Mouse (Mus musculus): ENCODE results near the gene Crim1. TPM values are rescaled to one million over a fixed set of nuclear protein-coding genes. Genes with fewer than 3 reads are reported as not detected.

The Crim1 gene
- polyA plus RNA-seq, 1 experiment from 2014 or later = 18.7 TPM

DNA sequence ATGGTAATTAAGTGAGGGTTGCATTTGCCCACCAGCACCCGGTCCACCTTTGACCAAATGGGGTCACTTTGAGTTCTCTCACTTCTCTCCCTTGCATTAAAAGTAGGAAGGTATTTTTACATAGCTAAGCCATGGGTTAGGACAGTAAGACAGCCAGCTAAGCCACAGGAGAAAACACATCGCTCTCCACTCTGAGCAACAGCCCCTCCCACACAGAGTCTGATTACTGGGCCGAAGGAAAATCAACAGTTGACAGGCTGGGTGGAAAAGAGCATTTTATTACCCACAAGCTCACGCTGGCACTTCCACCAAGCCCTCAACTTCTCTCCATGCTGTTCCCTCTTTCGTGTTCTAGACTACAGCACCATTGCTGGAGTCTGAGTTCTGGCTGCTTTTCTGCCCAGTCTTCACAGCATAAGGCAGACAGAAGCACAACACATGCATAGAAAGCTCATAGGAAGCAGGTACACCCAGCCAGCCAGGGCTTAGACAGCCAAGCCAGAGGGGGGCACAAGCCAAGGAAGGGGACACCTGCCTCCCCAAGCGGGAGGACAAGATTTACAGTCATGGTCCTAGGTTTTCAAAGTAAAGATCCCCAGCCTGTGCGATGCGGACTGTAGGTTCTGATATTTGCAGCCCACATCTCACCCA lies 179.2 kb downstream of the Crim1 start:
- DNase-seq (ENCODE audit: low spot score) = no peak
- Histone ChIP-seq H3K27ac (no peak overlapping the region), H3K4me3 (replicated peaks; ENCODE audit: low read length) (no peak overlapping the region), H3K4me1 (replicated peaks; ENCODE audit: control insufficient read depth, insufficient read depth, low read length) (no peaks in the 10 kb centered on the region), H3K9me3 (ENCODE audit: control insufficient read depth, low read length) (no peaks in the 10 kb centered on the region), H3K36me3 (replicated peaks; ENCODE audit: control insufficient read depth, insufficient read depth) (peaks cover 36% of the 10 kb centered on the region), H3K4me2 (replicated peaks) (no peak overlapping the region), H3K27me3 (ENCODE audit: control insufficient read depth, insufficient read depth, low read length) (no peaks in the 10 kb centered on the region), H3K9ac (no peak overlapping the region)
- no peak for ATAC-seq (ENCODE audit: low FRiP score)
- WGBS = 84% methylated on average over 8 of the region's 8 CpGs

GRCm38 (mm10) chr17:78379730-78380245 lies 179.7 kb downstream of the Crim1 start:
- peaks cover 32% of the 10 kb centered on the region; the same call in 1 of the 2 replicates for H3K36me3 ChIP-seq (replicated peaks; ENCODE audit: control insufficient read depth, insufficient read depth)
- whole genome bisulfite sequencing = 65% methylated on average over 11 of the region's 11 CpGs
- H3K4me2 ChIP-seq (replicated peaks) = no peak overlapping the region
- no peaks in the 10 kb centered on the region for H3K4me1 ChIP-seq (replicated peaks; ENCODE audit: control insufficient read depth, insufficient read depth, low read length)
- H3K4me3 ChIP-seq (replicated peaks; ENCODE audit: low read length) = no peak overlapping the region
- ATAC-seq (ENCODE audit: low FRiP score) (no peak), DNase-seq (ENCODE audit: low spot score) (no peak)
- H3K27me3 ChIP-seq (ENCODE audit: control insufficient read depth, insufficient read depth, low read length) = no peaks in the 10 kb centered on the region
- H3K9ac ChIP-seq = no peak overlapping the region
- no peak overlapping the region for H3K27ac ChIP-seq
- H3K9me3 ChIP-seq (ENCODE audit: control insufficient read depth, low read length) = no peaks in the 10 kb centered on the region

GRCm38 (mm10) chr17:78382321-78382720 lies 182.3 kb downstream of the Crim1 start:
- WGBS = 90% methylated on average over 3 of the region's 3 CpGs
- no peaks in the 10 kb centered on the region for H3K4me1 ChIP-seq (replicated peaks; ENCODE audit: control insufficient read depth, insufficient read depth, low read length)
- H3K9ac ChIP-seq = no peak overlapping the region
- H3K36me3 ChIP-seq (replicated peaks; ENCODE audit: control insufficient read depth, insufficient read depth) = peaks cover 29% of the 10 kb centered on the region; the same call in 1 of the 2 replicates
- H3K27me3 ChIP-seq (ENCODE audit: control insufficient read depth, insufficient read depth, low read length) = no peaks in the 10 kb centered on the region
- ATAC-seq (ENCODE audit: low FRiP score) (no peak), DNase-seq (ENCODE audit: low spot score) (no peak)
- no peaks in the 10 kb centered on the region for H3K9me3 ChIP-seq (ENCODE audit: control insufficient read depth, low read length)
- no peak overlapping the region for H3K4me2 ChIP-seq (replicated peaks)
- no peak overlapping the region for H3K4me3 ChIP-seq (replicated peaks; ENCODE audit: low read length)
- H3K27ac ChIP-seq = no peak overlapping the region

GRCm38 (mm10) chr17:78387665-78388064 lies 187.6 kb downstream of the Crim1 start:
- no peak overlapping the region for H3K4me2 ChIP-seq (replicated peaks)
- H3K9me3 ChIP-seq (ENCODE audit: control insufficient read depth, low read length) = no peaks in the 10 kb centered on the region
- DNase-seq (ENCODE audit: low spot score) (no peak), ATAC-seq (ENCODE audit: low FRiP score) (no peak)
- no peak overlapping the region for H3K9ac ChIP-seq
- peaks cover 3% of the 10 kb centered on the region; the same call in 1 of the 2 replicates for H3K36me3 ChIP-seq (replicated peaks; ENCODE audit: control insufficient read depth, insufficient read depth)
- no peaks in the 10 kb centered on the region for H3K27me3 ChIP-seq (ENCODE audit: control insufficient read depth, insufficient read depth, low read length)
- H3K4me3 ChIP-seq (replicated peaks; ENCODE audit: low read length) = no peak overlapping the region
- 84% methylated on average over 9 of the region's 9 CpGs for WGBS
- H3K4me1 ChIP-seq (replicated peaks; ENCODE audit: control insufficient read depth, insufficient read depth, low read length) = no peaks in the 10 kb centered on the region
- H3K27ac ChIP-seq = no peak overlapping the region

- no peak for DNase-seq (ENCODE audit: low spot score)
- H3K36me3 ChIP-seq (replicated peaks; ENCODE audit: control insufficient read depth, insufficient read depth) = peaks cover 3% of the 10 kb centered on the region; the same call in 1 of the 2 replicates
- H3K9ac ChIP-seq = no peak overlapping the region
- ATAC-seq (ENCODE audit: low FRiP score) = no peak
- H3K4me3 ChIP-seq (replicated peaks; ENCODE audit: low read length) = no peak overlapping the region
- H3K9me3 ChIP-seq (ENCODE audit: control insufficient read depth, low read length) = no peaks in the 10 kb centered on the region
- 83% methylated on average over 9 of the region's 9 CpGs for WGBS
- H3K27ac ChIP-seq = no peak overlapping the region
- H3K27me3 ChIP-seq (ENCODE audit: control insufficient read depth, insufficient read depth, low read length) = no peaks in the 10 kb centered on the region
- no peak overlapping the region for H3K4me2 ChIP-seq (replicated peaks)
- H3K4me1 ChIP-seq (replicated peaks; ENCODE audit: control insufficient read depth, insufficient read depth, low read length) = no peaks in the 10 kb centered on the region
These were observed 188.2 kb downstream of the Crim1 start for GRCm38 (mm10) chr17:78388101-78388847.

DNA sequence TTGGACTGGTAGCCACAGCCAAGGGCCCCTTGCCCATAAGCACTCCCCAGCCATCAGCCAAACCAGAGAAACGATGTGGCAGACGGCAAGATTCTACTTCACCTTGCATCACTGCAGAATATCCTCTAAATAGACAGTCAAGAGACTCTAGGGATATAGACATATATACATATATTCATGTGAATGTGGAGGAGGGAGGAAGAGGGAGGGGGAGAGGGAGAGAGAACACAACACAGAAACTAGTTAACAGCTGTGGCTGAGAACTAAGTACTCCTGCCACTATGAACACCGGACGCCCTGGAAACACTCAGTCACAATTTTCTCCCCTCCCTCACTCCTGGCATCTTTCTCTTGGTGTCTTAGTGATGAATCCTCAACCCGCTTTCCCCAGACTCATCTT lies 189.5 kb downstream of the Crim1 start:
- Histone ChIP-seq H3K9ac (no peak overlapping the region), H3K4me3 (replicated peaks; ENCODE audit: low read length) (no peak overlapping the region), H3K4me1 (replicated peaks; ENCODE audit: control insufficient read depth, insufficient read depth, low read length) (no peaks in the 10 kb centered on the region), H3K36me3 (replicated peaks; ENCODE audit: control insufficient read depth, insufficient read depth) (no peaks in the 10 kb centered on the region; the same call in 1 of the 2 replicates), H3K9me3 (ENCODE audit: control insufficient read depth, low read length) (no peaks in the 10 kb centered on the region), H3K27ac (no peak overlapping the region), H3K4me2 (replicated peaks) (no peak overlapping the region), H3K27me3 (ENCODE audit: control insufficient read depth, insufficient read depth, low read length) (no peaks in the 10 kb centered on the region)
- DNase-seq (ENCODE audit: low spot score) (no peak), ATAC-seq (ENCODE audit: low FRiP score) (no peak)
- 93% methylated on average over 5 of the region's 5 CpGs for WGBS

GRCm38 (mm10) chr17:78392401-78393087 lies 192.5 kb downstream of the Crim1 start:
- no peaks in the 10 kb centered on the region; the same call in 1 of the 2 replicates for H3K36me3 ChIP-seq (replicated peaks; ENCODE audit: control insufficient read depth, insufficient read depth)
- no peak for ATAC-seq (ENCODE audit: low FRiP score)
- no peak overlapping the region for H3K4me3 ChIP-seq (replicated peaks; ENCODE audit: low read length)
- DNase-seq (ENCODE audit: low spot score) = no peak
- H3K27ac ChIP-seq = no peak overlapping the region
- no peaks in the 10 kb centered on the region for H3K27me3 ChIP-seq (ENCODE audit: control insufficient read depth, insufficient read depth, low read length)
- H3K4me2 ChIP-seq (replicated peaks) = no peak overlapping the region
- 86% methylated on average over 9 of the region's 9 CpGs for WGBS
- H3K9me3 ChIP-seq (ENCODE audit: control insufficient read depth, low read length) = no peaks in the 10 kb centered on the region
- no peaks in the 10 kb centered on the region for H3K4me1 ChIP-seq (replicated peaks; ENCODE audit: control insufficient read depth, insufficient read depth, low read length)
- no peak overlapping the region for H3K9ac ChIP-seq

- Histone ChIP-seq H3K4me2 (replicated peaks) (no peak overlapping the region), H3K4me3 (replicated peaks; ENCODE audit: low read length) (no peak overlapping the region), H3K36me3 (replicated peaks; ENCODE audit: control insufficient read depth, insufficient read depth) (peaks cover 14% of the 10 kb centered on the region), H3K9me3 (ENCODE audit: control insufficient read depth, low read length) (no peaks in the 10 kb centered on the region), H3K27me3 (ENCODE audit: control insufficient read depth, insufficient read depth, low read length) (no peaks in the 10 kb centered on the region), H3K4me1 (replicated peaks; ENCODE audit: control insufficient read depth, insufficient read depth, low read length) (no peaks in the 10 kb centered on the region), H3K27ac (no peak overlapping the region), H3K9ac (no peak overlapping the region)
- 80% methylated on average over 12 of the region's 12 CpGs for WGBS
- DNase-seq (ENCODE audit: low spot score) (no peak), ATAC-seq (ENCODE audit: low FRiP score) (no peak)
These were observed 200.2 kb downstream of the Crim1 start for GRCm38 (mm10) chr17:78400130-78400840.

GRCm38 (mm10) chr17:78401311-78401710 lies 201.3 kb downstream of the Crim1 start:
- Histone ChIP-seq H3K4me2 (replicated peaks) (no peak overlapping the region), H3K36me3 (replicated peaks; ENCODE audit: control insufficient read depth, insufficient read depth) (peaks cover 14% of the 10 kb centered on the region), H3K9me3 (ENCODE audit: control insufficient read depth, low read length) (no peaks in the 10 kb centered on the region), H3K4me3 (replicated peaks; ENCODE audit: low read length) (no peak overlapping the region), H3K27ac (no peak overlapping the region), H3K27me3 (ENCODE audit: control insufficient read depth, insufficient read depth, low read length) (no peaks in the 10 kb centered on the region), H3K4me1 (replicated peaks; ENCODE audit: control insufficient read depth, insufficient read depth, low read length) (no peaks in the 10 kb centered on the region), H3K9ac (no peak overlapping the region)
- DNase-seq (ENCODE audit: low spot score) (no peak), ATAC-seq (ENCODE audit: low FRiP score) (no peak)
- 75% methylated on average over 6 of the region's 6 CpGs for WGBS

Data from hindbrain, embryonic 14.5 days (tissue).